Mouse (Mus musculus): Measurements from ENCODE around the gene Cldn19.

GRCm38 (mm10) chr4:119216667-119217066, 38.5 kb upstream of the Cldn19 start:
- TF ChIP-seq CTCF (IDR thresholded peaks at IDR 0.05; ENCODE audit: low read depth, low read length) (no peak), POLR2A (IDR thresholded peaks at IDR 0.05; ENCODE audit: extremely low read depth, insufficient read depth, low read length) (no peak)
